Mouse (Mus musculus) bone marrow macrophage, adult 2 months (primary cell): ENCODE data around the gene Rab34. TPM values are rescaled to one million over a fixed set of nuclear protein-coding genes. Genes with fewer than 3 reads are reported as not detected.
A peak's percentile ranks its signal among the peaks of the same experiment; 100 is the strongest.

Experiments
- H3K27ac ChIP-seq: 2 replicates; pipeline ENCODE4 v1.5.1; 2012; ENCODE audit warnings: low read depth, low read length; ENCODE audit not compliant: insufficient read depth
- H3K4me1 ChIP-seq: 2 replicates; pipeline ENCODE4 v1.6.1; 2012; ENCODE audit warnings: low read length; ENCODE audit not compliant: control insufficient read depth, insufficient read depth
- H3K4me3 ChIP-seq: 2 replicates; pipeline ENCODE4 v1.5.1; 2012; ENCODE audit warnings: mild to moderate bottlenecking, low read length, moderate library complexity; ENCODE audit not compliant: insufficient read depth
- CTCF ChIP-seq: IDR thresholded peaks from 2 replicates; pipeline ENCODE4 v1.5.1; 2012; ENCODE audit warnings: low read depth, mild to moderate bottlenecking, low read length, moderate library complexity
- POLR2A ChIP-seq: IDR thresholded peaks from 2 replicates; pipeline ENCODE4 v1.6.1; 2012; ENCODE audit warnings: mild to moderate bottlenecking, low read depth, low read length, borderline replicate concordance
- polyA plus RNA-seq: library from polyadenylated mRNA; stranded (reverse); fragments of >200 nt; gene quantifications from 2 replicates; pipeline ENCODE4 v1.2.4, GENCODE M21; 2012; ENCODE audit not compliant: missing spikeins, insufficient read depth, insufficient read length

Gene Rab34
- polyA plus RNA-seq, 1 experiment, result 30.5 TPM

GRCm38 (mm10) chr11:78172034-78172747 lies 16.0 kb upstream of the Rab34 start:
- H3K4me1 ChIP-seq, result no peaks in the 10 kb centered on the region
- H3K27ac ChIP-seq, result no peak overlapping the region
- H3K4me3 ChIP-seq, result no peak overlapping the region
- TF ChIP-seq POLR2A, result no peak
- no peak for TF ChIP-seq CTCF

GRCm38 (mm10) chr11:78172748-78173383 lies 15.4 kb upstream of the Rab34 start:
- Histone ChIP-seq H3K4me3 (no peak overlapping the region), H3K27ac (no peak overlapping the region), H3K4me1 (no peaks in the 10 kb centered on the region)
- TF ChIP-seq CTCF, result no peak
- no peak for TF ChIP-seq POLR2A

DNA sequence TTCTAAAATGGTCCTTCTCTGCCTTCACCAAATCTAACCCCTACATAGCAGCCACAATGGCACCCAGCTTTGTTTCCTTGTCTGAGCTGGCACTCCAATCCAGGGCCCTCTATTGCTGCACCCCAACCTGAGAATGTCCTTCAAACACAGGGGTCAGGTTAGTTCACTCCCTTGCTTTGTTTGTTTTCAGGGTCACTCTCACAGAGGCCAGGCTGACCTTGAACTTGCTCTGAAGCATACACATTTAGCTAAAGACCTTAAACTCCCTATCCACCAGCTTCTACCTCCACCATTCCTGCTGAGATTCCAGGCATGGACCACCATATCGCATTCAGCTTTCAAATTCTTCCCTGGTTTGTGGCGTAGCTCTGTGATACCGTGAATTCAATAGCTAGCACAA lies 13.7 kb upstream of the Rab34 start:
- Histone ChIP-seq H3K4me3 (no peak overlapping the region), H3K27ac (no peak overlapping the region), H3K4me1 (no peaks in the 10 kb centered on the region)
- no peak for TF ChIP-seq POLR2A
- no peak for TF ChIP-seq CTCF

- no peak for TF ChIP-seq POLR2A
- H3K4me3 ChIP-seq, result peak overlapping the region; percentile 78
- H3K4me1 ChIP-seq, result peaks cover 8% of the 10 kb centered on the region
- H3K27ac ChIP-seq, result no peak overlapping the region
Measured at GRCm38 (mm10) chr11:78175771-78176401, 12.3 kb upstream of the Rab34 start.

DNA sequence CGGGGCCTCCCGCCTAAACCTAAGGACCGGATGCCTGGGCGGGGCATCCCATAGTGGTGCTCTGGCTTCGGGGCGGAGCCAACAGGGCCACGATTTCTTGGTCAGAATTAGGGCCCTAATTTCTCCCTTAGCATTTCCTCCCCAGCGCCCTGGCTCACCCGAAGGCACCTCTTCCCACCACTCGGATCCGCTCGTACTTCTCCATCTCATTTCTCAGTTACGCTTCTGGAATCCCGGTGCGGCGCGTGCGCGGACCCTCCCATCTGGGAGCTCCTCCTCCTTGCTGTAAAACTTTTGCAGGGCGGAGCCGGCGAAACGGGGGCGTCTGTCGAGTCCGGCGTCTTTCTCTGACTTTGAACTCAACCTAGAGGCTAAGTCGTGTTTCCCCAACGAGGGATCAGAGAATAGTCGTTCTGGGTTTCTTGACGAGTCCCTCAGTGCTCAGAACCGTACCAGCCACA lies 11.8 kb upstream of the Rab34 start, which contains the start of the genes Nek8 and Tlcd1:
Gene Nek8 (minus strand): TSS at position 274 of the 461 bp plus-strand sequence.
Gene Tlcd1 (plus strand): TSS at position 310 of the 461 bp plus-strand sequence.
- H3K4me1 ChIP-seq, result peaks cover 13% of the 10 kb centered on the region
- peak within 1 kb of the TSS; percentile 78 for H3K4me3 ChIP-seq
- H3K27ac ChIP-seq, result peak within 1 kb of the TSS; percentile 82
- TF ChIP-seq CTCF (no peak), POLR2A (peak; percentile 33; the same call in 1 of the 2 replicates)

- TF ChIP-seq CTCF, result no peak
- no peak for TF ChIP-seq POLR2A
- H3K4me1 ChIP-seq, result peaks cover 13% of the 10 kb centered on the region
Measured at GRCm38 (mm10) chr11:78176905-78177331, 11.3 kb upstream of the Rab34 start.

DNA sequence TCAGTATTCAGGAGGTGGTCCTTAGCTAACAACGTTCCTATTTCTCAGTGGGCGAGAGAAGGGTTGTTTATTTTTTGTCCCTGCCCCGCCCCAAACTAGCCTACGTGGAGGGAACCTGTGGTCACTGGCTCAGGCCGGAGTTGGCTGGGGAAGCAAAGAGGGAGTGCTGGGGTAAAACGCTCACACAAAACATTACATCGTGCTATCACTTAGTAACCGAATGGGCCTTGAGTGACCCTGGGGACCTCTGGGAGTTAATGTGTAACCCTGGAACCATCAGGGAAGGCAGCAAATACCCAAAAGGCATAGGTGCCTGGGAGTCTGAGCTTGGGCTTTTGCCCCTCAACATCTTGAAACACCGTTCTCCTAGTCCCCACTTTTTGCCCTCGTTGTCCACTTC lies 10.8 kb upstream of the Rab34 start:
- Histone ChIP-seq H3K4me3 (peak overlapping the region; percentile 78), H3K27ac (0 out of 2 replicates have a peak overlapping the region, but pooled peaks have one; percentile 4), H3K4me1 (peaks cover 13% of the 10 kb centered on the region)
- no peak for TF ChIP-seq CTCF
- TF ChIP-seq POLR2A, result no peak

More at GRCm38 (mm10) chr11:78176905-78177331, 11.3 kb upstream of the Rab34 start:
- H3K27ac ChIP-seq, result 0 out of 2 replicates have a peak overlapping the region, but pooled peaks have one; percentile 8
- peak overlapping the region; percentile 78 for H3K4me3 ChIP-seq

GRCm38 (mm10) chr11:78177903-78178858 lies 10.0 kb upstream of the Rab34 start:
- peak overlapping the region; percentile 83 for H3K4me3 ChIP-seq
- H3K27ac ChIP-seq, result peak overlapping the region; percentile 76
- TF ChIP-seq CTCF, result peak; percentile 50
- no peak for TF ChIP-seq POLR2A
- peaks cover 13% of the 10 kb centered on the region for H3K4me1 ChIP-seq
